Mouse (Mus musculus): Measurements from ENCODE around the gene Raf1. TPM values are rescaled to one million over a fixed set of nuclear protein-coding genes. Genes with fewer than 3 reads are reported as not detected.

The Raf1 gene
- polyA plus RNA-seq, 1 experiment from 2014 or later: 67.4 TPM

DNA sequence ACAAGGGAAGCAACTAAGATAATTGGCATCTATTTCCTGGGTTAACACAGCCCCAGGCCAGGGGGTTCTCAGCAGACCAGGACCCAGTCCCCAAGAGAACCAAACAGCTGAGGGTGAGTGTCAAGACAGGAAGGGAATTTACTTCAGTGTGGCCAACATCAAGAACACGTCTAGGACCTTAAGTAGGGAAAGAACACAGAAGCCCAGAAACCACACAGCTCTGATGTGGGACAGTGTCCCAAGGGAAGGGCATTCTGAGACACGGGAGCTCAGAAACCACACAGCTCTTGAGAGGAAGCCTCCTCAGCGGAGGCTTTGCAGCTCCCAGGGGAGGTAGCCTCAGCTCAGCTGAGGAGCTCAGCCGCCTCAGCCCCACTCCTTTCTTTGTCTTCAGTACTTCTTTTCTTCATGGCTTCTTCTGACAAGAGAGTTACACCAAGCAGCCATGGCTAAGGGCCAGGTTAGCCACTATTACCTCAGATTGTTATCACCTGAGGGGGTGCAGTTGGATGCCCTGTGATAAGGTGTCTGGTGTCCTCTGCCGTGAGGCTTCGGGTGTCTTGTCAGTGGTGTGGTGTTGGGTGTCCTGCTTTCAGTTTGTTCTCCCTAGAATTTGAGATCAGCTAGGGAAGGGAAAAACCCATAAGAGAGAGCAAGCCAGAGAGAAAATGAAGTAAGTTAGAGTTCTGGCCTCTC is 92.9 kb downstream of the Raf1 start:
- H3K4me3 ChIP-seq (replicated peaks; ENCODE audit: low read depth, low read length): no peak overlapping the region
- 0 out of 2 replicates have a peak, but pooled peaks cover 2% of the 10 kb centered on the region for H3K36me3 ChIP-seq (ENCODE audit: insufficient read depth, low read length)
- H3K9ac ChIP-seq (ENCODE audit: low read depth, low read length): no peak overlapping the region
- TF ChIP-seq CTCF (IDR thresholded peaks at IDR 0.05; ENCODE audit: low read depth): no peak
- DNase-seq (ENCODE audit: low spot score): no peak
- no peaks in the 10 kb centered on the region for H3K9me3 ChIP-seq (replicated peaks; ENCODE audit: low read length)
- H3K4me1 ChIP-seq (replicated peaks; ENCODE audit: insufficient read depth, low read length): no peaks in the 10 kb centered on the region
- ATAC-seq (replicated peaks; ENCODE audit: low FRiP score, low read depth): no peak
- H3K27me3 ChIP-seq (ENCODE audit: insufficient read depth, low read length): no peaks in the 10 kb centered on the region
- no peak overlapping the region for H3K4me2 ChIP-seq (ENCODE audit: low read length)
- 71% methylated on average over 6 of the region's 6 CpGs for WGBS
- H3K27ac ChIP-seq: no peak overlapping the region

DNA sequence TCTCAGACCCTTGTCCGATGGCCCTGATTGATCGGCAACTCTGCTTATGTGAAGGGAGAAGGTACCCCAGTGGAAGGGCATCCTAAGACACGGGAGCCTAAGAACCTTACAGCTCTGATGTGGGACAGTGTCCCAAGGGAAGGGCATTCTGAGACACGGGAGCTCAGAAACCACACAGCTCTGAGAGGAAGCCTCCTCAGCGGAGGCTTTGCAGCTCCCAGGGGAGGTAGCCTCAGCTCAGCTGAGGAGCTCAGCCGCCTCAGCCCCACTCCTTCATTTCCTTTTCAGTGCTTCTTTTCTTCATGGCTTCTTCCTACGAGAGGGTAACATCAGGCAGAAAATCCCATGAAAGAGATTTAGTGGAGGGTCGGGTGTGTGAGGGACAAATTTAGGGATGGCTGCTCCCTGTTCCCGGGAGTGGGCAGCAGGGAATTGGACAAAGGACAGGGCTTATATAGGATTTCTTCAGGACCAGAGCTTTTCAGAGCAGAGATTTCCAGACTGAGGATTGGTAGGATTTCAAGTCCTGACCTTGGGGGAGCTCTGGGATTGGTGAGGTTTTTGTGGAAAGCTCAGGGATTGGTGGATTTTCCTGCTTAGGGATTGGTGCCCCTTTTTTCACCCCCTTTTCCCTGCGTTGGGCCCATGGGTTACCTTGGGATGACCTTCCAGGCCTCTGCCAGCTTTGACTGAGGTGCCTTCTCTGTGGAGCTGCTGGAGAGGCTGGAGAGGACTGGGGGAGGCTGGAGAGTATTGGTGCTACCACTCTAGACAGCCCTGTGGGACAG is 93.9 kb downstream of the Raf1 start:
- TF ChIP-seq CTCF (IDR thresholded peaks at IDR 0.05; ENCODE audit: low read depth): no peak
- ATAC-seq (replicated peaks; ENCODE audit: low FRiP score, low read depth) (no peak), DNase-seq (ENCODE audit: low spot score) (no peak)
- no peaks in the 10 kb centered on the region for H3K27me3 ChIP-seq (ENCODE audit: insufficient read depth, low read length)
- 77% methylated on average over 10 of the region's 10 CpGs for WGBS
- no peak overlapping the region for H3K4me2 ChIP-seq (ENCODE audit: low read length)
- no peak overlapping the region for H3K4me3 ChIP-seq (replicated peaks; ENCODE audit: low read depth, low read length)
- 0 out of 2 replicates have a peak, but pooled peaks cover 8% of the 10 kb centered on the region for H3K36me3 ChIP-seq (ENCODE audit: insufficient read depth, low read length)
- H3K27ac ChIP-seq: no peak overlapping the region
- no peak overlapping the region for H3K9ac ChIP-seq (ENCODE audit: low read depth, low read length)
- no peaks in the 10 kb centered on the region for H3K9me3 ChIP-seq (replicated peaks; ENCODE audit: low read length)
- H3K4me1 ChIP-seq (replicated peaks; ENCODE audit: insufficient read depth, low read length): no peaks in the 10 kb centered on the region

DNA sequence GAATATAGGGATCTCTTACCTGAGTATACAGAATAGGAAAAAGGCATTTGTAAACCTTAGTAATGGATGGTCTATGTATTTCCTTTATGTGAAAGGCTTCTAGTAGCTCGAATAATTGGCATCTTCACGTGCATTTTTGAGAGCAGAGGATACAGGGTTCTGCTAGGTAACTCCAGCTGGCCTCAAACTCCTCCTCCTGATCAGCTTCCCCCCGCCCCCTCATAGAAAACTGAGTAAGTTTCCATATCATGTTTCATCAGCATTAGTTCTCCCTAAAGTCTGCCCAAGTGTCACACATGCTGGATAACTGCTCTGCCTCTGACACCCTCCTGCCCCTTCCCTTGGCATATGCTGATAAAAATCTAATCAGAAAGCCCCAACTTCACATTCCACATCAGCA is 95.6 kb downstream of the Raf1 start:
- no peak overlapping the region for H3K27ac ChIP-seq
- no peak for TF ChIP-seq CTCF (IDR thresholded peaks at IDR 0.05; ENCODE audit: low read depth)
- 76% methylated on average over 3 of the region's 3 CpGs for WGBS
- no peaks in the 10 kb centered on the region for H3K27me3 ChIP-seq (ENCODE audit: insufficient read depth, low read length)
- 0 out of 2 replicates have a peak, but pooled peaks cover 18% of the 10 kb centered on the region for H3K36me3 ChIP-seq (ENCODE audit: insufficient read depth, low read length)
- H3K9me3 ChIP-seq (replicated peaks; ENCODE audit: low read length): no peaks in the 10 kb centered on the region
- no peak for DNase-seq (ENCODE audit: low spot score)
- no peaks in the 10 kb centered on the region for H3K4me1 ChIP-seq (replicated peaks; ENCODE audit: insufficient read depth, low read length)
- no peak overlapping the region for H3K4me2 ChIP-seq (ENCODE audit: low read length)
- H3K9ac ChIP-seq (ENCODE audit: low read depth, low read length): no peak overlapping the region
- no peak for ATAC-seq (replicated peaks; ENCODE audit: low FRiP score, low read depth)
- H3K4me3 ChIP-seq (replicated peaks; ENCODE audit: low read depth, low read length): no peak overlapping the region

DNA sequence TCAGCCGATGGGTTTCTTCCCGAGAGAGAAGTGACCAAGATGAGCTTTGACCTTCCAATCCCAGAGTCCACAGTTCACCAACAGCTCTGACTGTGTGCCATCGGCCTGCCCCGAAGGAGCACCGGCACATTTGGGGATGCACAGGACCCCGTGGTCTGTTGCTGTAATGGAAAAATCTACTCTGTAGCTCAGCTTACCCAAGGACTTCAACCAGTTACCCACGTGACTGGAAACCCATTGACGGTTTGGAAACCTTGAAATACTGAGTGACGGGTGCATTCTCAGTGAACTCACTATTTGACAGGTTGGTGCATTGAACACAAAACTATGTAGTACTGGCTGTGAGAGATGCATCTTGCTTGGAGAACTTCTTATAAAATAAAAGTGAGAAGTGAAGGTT is 98.5 kb downstream of the Raf1 start:
- Histone ChIP-seq H3K4me2 (ENCODE audit: low read length) (no peak overlapping the region), H3K4me3 (replicated peaks; ENCODE audit: low read depth, low read length) (no peak overlapping the region), H3K27me3 (ENCODE audit: insufficient read depth, low read length) (no peaks in the 10 kb centered on the region), H3K36me3 (ENCODE audit: insufficient read depth, low read length) (peaks cover 31% of the 10 kb centered on the region; the same call in 1 of the 2 replicates), H3K9me3 (replicated peaks; ENCODE audit: low read length) (no peaks in the 10 kb centered on the region), H3K27ac (no peak overlapping the region), H3K4me1 (replicated peaks; ENCODE audit: insufficient read depth, low read length) (no peaks in the 10 kb centered on the region), H3K9ac (ENCODE audit: low read depth, low read length) (no peak overlapping the region)
- DNase-seq (ENCODE audit: low spot score) (no peak), ATAC-seq (replicated peaks; ENCODE audit: low FRiP score, low read depth) (no peak)
- WGBS: 94% methylated on average over 9 of the region's 9 CpGs
- no peak for TF ChIP-seq CTCF (IDR thresholded peaks at IDR 0.05; ENCODE audit: low read depth)

DNA sequence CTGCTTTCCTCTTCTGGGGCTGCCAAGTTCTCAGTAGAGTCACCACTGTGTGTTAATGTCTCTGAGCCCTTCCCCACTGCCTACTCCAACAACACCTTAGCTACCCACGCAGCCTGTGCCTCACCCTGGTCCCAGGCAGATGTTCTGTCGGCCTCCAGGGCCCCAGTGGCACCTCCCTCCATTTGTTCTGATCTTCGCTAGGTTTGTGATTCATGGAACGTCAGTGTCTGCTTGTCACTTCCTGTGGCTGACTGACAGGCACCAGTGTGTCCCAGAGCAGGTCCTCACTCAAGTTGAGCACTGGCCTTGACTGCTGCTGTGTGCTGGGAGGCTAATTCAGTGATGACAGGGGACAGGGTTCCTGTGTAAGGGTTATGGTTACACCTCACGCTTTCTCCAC is 99.0 kb downstream of the Raf1 start:
- Histone ChIP-seq H3K36me3 (ENCODE audit: insufficient read depth, low read length) (peaks cover 31% of the 10 kb centered on the region; the same call in 1 of the 2 replicates), H3K4me1 (replicated peaks; ENCODE audit: insufficient read depth, low read length) (no peaks in the 10 kb centered on the region)
- no peak for TF ChIP-seq CTCF (IDR thresholded peaks at IDR 0.05; ENCODE audit: low read depth)

DNA sequence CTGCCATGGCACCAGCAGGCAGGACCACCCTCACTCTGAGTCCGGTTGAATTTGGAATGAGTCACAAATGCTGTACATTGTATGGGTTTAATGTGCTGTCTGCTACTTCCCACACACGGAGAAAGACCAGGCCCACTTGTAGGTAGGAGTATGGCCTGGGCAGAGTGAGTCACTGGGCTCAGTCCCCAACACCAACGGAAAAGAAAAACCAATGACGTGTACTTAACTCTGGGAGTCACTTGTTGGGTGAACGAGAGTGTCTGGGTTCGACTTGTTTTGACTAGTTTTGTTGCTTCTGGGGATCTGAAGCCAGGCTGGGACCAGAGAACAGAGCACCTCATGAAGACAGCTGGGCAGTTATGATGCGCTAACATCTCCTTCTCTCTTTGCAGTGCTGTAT is 102.3 kb downstream of the Raf1 start:
- Histone ChIP-seq H3K4me3 (replicated peaks; ENCODE audit: low read depth, low read length) (no peak overlapping the region), H3K27ac (no peak overlapping the region), H3K4me2 (ENCODE audit: low read length) (no peak overlapping the region), H3K27me3 (ENCODE audit: insufficient read depth, low read length) (no peaks in the 10 kb centered on the region), H3K36me3 (ENCODE audit: insufficient read depth, low read length) (peaks cover 48% of the 10 kb centered on the region), H3K4me1 (replicated peaks; ENCODE audit: insufficient read depth, low read length) (no peaks in the 10 kb centered on the region), H3K9me3 (replicated peaks; ENCODE audit: low read length) (no peaks in the 10 kb centered on the region), H3K9ac (ENCODE audit: low read depth, low read length) (no peak overlapping the region)
- TF ChIP-seq CTCF (IDR thresholded peaks at IDR 0.05; ENCODE audit: low read depth): no peak
- 89% methylated on average over 7 of the region's 7 CpGs for WGBS
- ATAC-seq (replicated peaks; ENCODE audit: low FRiP score, low read depth) (no peak), DNase-seq (ENCODE audit: low spot score) (no peak)

More for the DNA sequence above, 99.0 kb downstream of the Raf1 start:
- no peak for ATAC-seq (replicated peaks; ENCODE audit: low FRiP score, low read depth)
- no peak for DNase-seq (ENCODE audit: low spot score)
- H3K27ac ChIP-seq: no peak overlapping the region
- H3K9ac ChIP-seq (ENCODE audit: low read depth, low read length): no peak overlapping the region
- H3K27me3 ChIP-seq (ENCODE audit: insufficient read depth, low read length): no peaks in the 10 kb centered on the region
- H3K9me3 ChIP-seq (replicated peaks; ENCODE audit: low read length): no peaks in the 10 kb centered on the region
- WGBS: 76% methylated on average over 5 of the region's 5 CpGs
- no peak overlapping the region for H3K4me3 ChIP-seq (replicated peaks; ENCODE audit: low read depth, low read length)
- no peak overlapping the region for H3K4me2 ChIP-seq (ENCODE audit: low read length)

Other genes starting within 250 kb of the Raf1 start
- 18.5 and 21.3 TPM in 2 replicates for gene Tsen2, start 132.0 kb downstream of the Raf1 start, polyA plus RNA-seq (2015; fragmentation: Nextera tagmentation; extraction: Ambion mirVana)
- 7.6 and 8.3 TPM in 2 replicates for gene Mkrn2os, start 84.1 kb downstream of the Raf1 start, polyA plus RNA-seq (2015; fragmentation: Nextera tagmentation; extraction: Ambion mirVana)
- 27.4 and 28.2 TPM in 2 replicates for gene Mkrn2, start 74.7 kb downstream of the Raf1 start, polyA plus RNA-seq (2015; fragmentation: Nextera tagmentation; extraction: Ambion mirVana)
- gene Tmem40, start 85.8 kb upstream of the Raf1 start, polyA plus RNA-seq (2015; fragmentation: Nextera tagmentation; extraction: Ambion mirVana): 1.0 and 1.8 TPM in 2 replicates
- gene Cand2, start 97.9 kb upstream of the Raf1 start, polyA plus RNA-seq (2015; fragmentation: Nextera tagmentation; extraction: Ambion mirVana): 10.4 and 12.1 TPM in 2 replicates
- 2,857 and 3,220 TPM in 2 replicates for gene Rpl32, start 132.1 kb upstream of the Raf1 start, polyA plus RNA-seq (2015; fragmentation: Nextera tagmentation; extraction: Ambion mirVana)
- gene Efcab12, start 161.8 kb upstream of the Raf1 start, polyA plus RNA-seq (2015; fragmentation: Nextera tagmentation; extraction: Ambion mirVana): 2.5 and 3.0 TPM in 2 replicates
- gene Mbd4, start 176.7 kb upstream of the Raf1 start, polyA plus RNA-seq (2015; fragmentation: Nextera tagmentation; extraction: Ambion mirVana): 10.9 TPM in 2 replicates
- 14.9 and 20.6 TPM in 2 replicates for gene Ift122, start 176.8 kb upstream of the Raf1 start, polyA plus RNA-seq (2015; fragmentation: Nextera tagmentation; extraction: Ambion mirVana)

Data from kidney, postnatal 0 days (tissue).